Mouse (Mus musculus) liver, embryonic 14.5 days (tissue): Measurements from ENCODE around the gene Ccdc170. TPM values are rescaled to one million over a fixed set of nuclear protein-coding genes. Genes with fewer than 3 reads are reported as not detected.

Experiments used
- ATAC-seq: fragments of 200-750 bp; cut with Nextera tagmentation; 2 replicates; pipeline ENCODE4 v1.8.0; 2017; ENCODE audit warnings: moderate number of reproducible peaks, mild to moderate bottlenecking, moderate library complexity; ENCODE audit not compliant: insufficient read depth
- DNase-seq, 3 experiments: peaks; one replicate each; pipeline ENCODE4 v3.0.0-alpha.2; 2012 to 2013; ENCODE audit warnings: low read depth in 3 of 3, low spot score in 3 of 3
- H3K27ac ChIP-seq: fragments of 300-500 bp; sonication (generic); 2 replicates; pipeline ENCODE4 v1.5.1; 2014; ENCODE audit warnings: moderate library complexity, mild to moderate bottlenecking, control low read depth, inconsistent platforms
- H3K27me3 ChIP-seq: fragments of 300-500 bp; sonication (generic); 2 replicates; pipeline ENCODE4 v1.6.1; 2014; ENCODE audit warnings: mild to moderate bottlenecking, low read length, moderate library complexity; ENCODE audit not compliant: control insufficient read depth, insufficient read depth
- H3K36me3 ChIP-seq: fragments of 300-500 bp; sonication (generic); replicated peaks from 2 replicates; pipeline ENCODE4 v1.6.1; 2014; ENCODE audit warnings: low read depth; ENCODE audit not compliant: control insufficient read depth, insufficient read depth
- H3K4me1 ChIP-seq, 2 experiments: fragments of 200-500 bp in 1 of 2; fragments of 300-500 bp in 1 of 2; sonication (generic) in 1 of 2; replicated peaks; 2 replicates each; pipeline ENCODE4 v1.6.1; 2012 to 2014; ENCODE audit warnings: antibody characterized with exemption in 1 of 2, inconsistent platforms in 1 of 2, low read length in 1 of 2; ENCODE audit not compliant: control insufficient read depth in 2 of 2, insufficient read depth in 2 of 2
- H3K4me2 ChIP-seq: fragments of 300-500 bp; sonication (generic); 2 replicates; pipeline ENCODE4 v1.6.1; 2014; ENCODE audit warnings: low read depth, mild to moderate bottlenecking, control low read depth, moderate library complexity
- H3K4me3 ChIP-seq, 2 experiments: fragments of 200-500 bp in 1 of 2; fragments of 300-500 bp in 1 of 2; sonication (generic) in 1 of 2; 2 replicates each; pipeline ENCODE4 v1.5.1; 2012 to 2014; ENCODE audit warnings: low read depth in 2 of 2, low read length in 2 of 2, mild to moderate bottlenecking in 2 of 2, control low read depth in 1 of 2, inconsistent platforms in 1 of 2, moderate library complexity in 1 of 2; ENCODE audit not compliant: insufficient read depth in 1 of 2
- H3K9ac ChIP-seq: fragments of 300-500 bp; sonication (generic); replicated peaks from 2 replicates; pipeline ENCODE4 v1.6.1; 2014; ENCODE audit warnings: mild to moderate bottlenecking, control low read depth, moderate library complexity
- H3K9me3 ChIP-seq: fragments of 300-500 bp; sonication (generic); 2 replicates; pipeline ENCODE4 v1.6.1; 2016; ENCODE audit warnings: low read length, mixed read lengths; ENCODE audit not compliant: control insufficient read depth
- CTCF ChIP-seq: IDR thresholded peaks from 2 replicates; pipeline ENCODE4 v1.5.1; 2016; ENCODE audit warnings: antibody characterized with exemption, low read depth, control low read depth
- EP300 ChIP-seq: IDR thresholded peaks from 2 replicates; pipeline ENCODE4 v1.6.1; 2016; ENCODE audit warnings: antibody characterized with exemption, low read depth
- WGBS: fragments of 180-500 bp; shearing (Covaris S2); extraction: QIAGEN DNeasy Blood & Tissue Kit; methylation state at CpG from one replicate; pipeline ENCODE4 v1.1.7; 2014; ENCODE audit not compliant: insufficient replicate concordance; 5-methylcytosine and 5-hydroxymethylcytosine counted together
- polyA plus RNA-seq, 2 experiments: library from polyadenylated mRNA; depleted of rRNA in 1 of 2; stranded (reverse) in 1 of 2; unstranded in 1 of 2; fragments of >200 nt; fragmentation: Nextera tagmentation in 1 of 2; extraction: Ambion mirVana in 1 of 2; gene quantifications; 2 replicates each; pipeline versions ENCODE4 v1.2.1 to v1.2.3; 2012 to 2014

Ccdc170 gene
- polyA plus RNA-seq, 2 experiments, result not detected

DNA sequence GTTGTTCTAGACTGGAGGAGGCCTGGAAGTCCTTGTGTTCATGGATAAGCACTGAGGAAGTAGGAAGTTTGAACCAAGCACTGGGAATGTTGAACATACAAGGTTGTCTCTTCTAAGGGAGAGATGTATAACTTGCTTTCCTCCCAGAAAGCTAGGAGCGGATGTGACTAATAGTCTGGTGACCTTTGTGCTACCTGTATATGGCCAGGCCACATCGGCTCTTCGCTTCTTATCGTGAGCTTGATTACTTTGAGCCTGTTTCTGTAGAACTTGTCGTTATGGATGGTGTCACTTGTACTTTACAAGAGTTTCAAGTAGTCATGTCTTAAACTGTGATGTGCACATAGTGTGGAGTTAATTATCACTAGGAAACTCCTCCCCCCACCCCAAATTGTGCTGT is 5.7 kb upstream of the Ccdc170 start:
- Histone ChIP-seq H3K27me3 (no peaks in the 10 kb centered on the region), H3K27ac (no peak overlapping the region), H3K4me3 (no peak overlapping the region), H3K4me1 (no peaks in the 10 kb centered on the region), H3K36me3 (no peaks in the 10 kb centered on the region), H3K9me3 (no peaks in the 10 kb centered on the region), H3K9ac (no peak overlapping the region), H3K4me2 (no peak overlapping the region)
- 81% methylated on average over 5 of the region's 5 CpGs for WGBS
- ATAC-seq (no peak), DNase-seq (no peak)
- TF ChIP-seq EP300, result no peak
- no peak for TF ChIP-seq CTCF

DNA sequence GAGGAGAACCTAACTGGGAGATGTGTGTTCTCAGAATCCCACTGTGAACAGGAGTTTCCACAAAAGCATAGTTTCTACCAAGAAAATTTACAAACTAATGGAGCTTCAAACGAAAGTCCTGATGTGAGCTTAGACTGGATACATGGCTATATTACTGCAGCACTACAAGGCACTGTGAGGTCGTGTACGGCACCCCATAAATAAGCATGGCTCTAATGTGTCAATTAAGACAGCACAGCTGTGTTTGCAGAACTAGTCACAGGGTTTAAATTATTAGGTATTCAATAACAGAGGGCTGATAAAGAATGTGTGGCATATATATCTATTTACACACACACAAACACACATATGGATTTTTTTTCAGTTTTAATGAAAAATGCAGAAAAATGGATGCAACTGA is 1.4 kb upstream of the Ccdc170 start:
- 66% methylated on average over 3 of the region's 3 CpGs for WGBS
- TF ChIP-seq CTCF, result no peak
- no peak for TF ChIP-seq EP300
- ATAC-seq, result no peak
- H3K4me3 ChIP-seq, result no peak overlapping the region
- H3K27ac ChIP-seq, result no peak overlapping the region
- no peaks in the 10 kb centered on the region for H3K9me3 ChIP-seq
- no peaks in the 10 kb centered on the region for H3K27me3 ChIP-seq
- H3K4me2 ChIP-seq, result no peak overlapping the region
- no peak overlapping the region for H3K9ac ChIP-seq
- H3K36me3 ChIP-seq, result no peaks in the 10 kb centered on the region
- no peak for DNase-seq
- no peaks in the 10 kb centered on the region for H3K4me1 ChIP-seq

DNA sequence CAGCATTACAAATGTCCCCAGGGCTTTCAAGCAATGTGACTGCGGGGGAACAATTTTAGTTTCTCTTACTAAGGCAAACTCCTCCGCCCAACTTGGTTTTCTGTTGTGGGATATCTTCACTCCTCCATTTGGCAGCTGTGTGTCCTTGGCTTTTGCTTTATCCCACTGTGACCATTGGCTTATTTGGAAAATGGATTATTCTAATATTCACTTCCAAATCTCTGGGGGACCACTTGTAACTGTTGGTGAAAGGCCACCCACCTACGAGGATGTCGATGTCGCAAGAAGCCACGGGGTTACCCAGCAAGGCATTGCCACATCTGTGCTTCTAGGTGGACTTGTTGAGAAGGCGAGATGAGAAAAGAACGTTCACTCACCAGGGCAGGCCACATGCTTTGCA is 607 bp upstream of the Ccdc170 start:
- Histone ChIP-seq H3K4me3 (no peak overlapping the region), H3K9me3 (no peaks in the 10 kb centered on the region), H3K4me2 (no peak overlapping the region), H3K4me1 (no peaks in the 10 kb centered on the region), H3K27me3 (no peaks in the 10 kb centered on the region), H3K9ac (no peak overlapping the region), H3K36me3 (no peaks in the 10 kb centered on the region), H3K27ac (no peak overlapping the region)
- no peak for ATAC-seq
- no peak for DNase-seq
- TF ChIP-seq EP300, result no peak
- TF ChIP-seq CTCF, result no peak
- WGBS, result 60% methylated on average over 8 of the region's 8 CpGs

DNA sequence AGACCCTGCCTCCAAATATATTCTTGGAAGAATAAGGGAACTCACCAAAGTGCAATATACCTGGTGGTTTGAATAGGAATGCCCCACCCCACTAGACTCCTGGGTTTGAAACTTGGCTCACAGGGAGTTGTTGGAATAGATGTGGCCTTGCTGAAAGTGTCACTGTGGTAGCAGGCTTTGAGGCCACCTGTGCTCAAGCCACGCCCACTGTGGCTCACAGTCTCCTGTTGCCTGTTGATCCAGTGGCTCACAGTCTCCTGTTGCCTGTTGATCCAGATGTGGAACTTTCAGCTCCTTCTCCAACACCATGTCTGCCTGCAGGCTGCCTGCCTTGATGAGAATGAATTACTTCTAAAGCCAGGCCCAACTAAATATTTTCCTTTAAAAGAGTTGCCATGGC is 1.5 kb downstream of the Ccdc170 start:
- ATAC-seq (no peak), DNase-seq (no peak)
- Histone ChIP-seq H3K27ac (no peak overlapping the region), H3K36me3 (no peaks in the 10 kb centered on the region), H3K4me3 (no peak overlapping the region), H3K9me3 (no peaks in the 10 kb centered on the region), H3K9ac (no peak overlapping the region), H3K27me3 (no peaks in the 10 kb centered on the region), H3K4me2 (no peak overlapping the region), H3K4me1 (no peaks in the 10 kb centered on the region)
- TF ChIP-seq CTCF (no peak), EP300 (no peak)
- WGBS, result 56% methylated on average over 1 of the region's 1 CpGs

DNA sequence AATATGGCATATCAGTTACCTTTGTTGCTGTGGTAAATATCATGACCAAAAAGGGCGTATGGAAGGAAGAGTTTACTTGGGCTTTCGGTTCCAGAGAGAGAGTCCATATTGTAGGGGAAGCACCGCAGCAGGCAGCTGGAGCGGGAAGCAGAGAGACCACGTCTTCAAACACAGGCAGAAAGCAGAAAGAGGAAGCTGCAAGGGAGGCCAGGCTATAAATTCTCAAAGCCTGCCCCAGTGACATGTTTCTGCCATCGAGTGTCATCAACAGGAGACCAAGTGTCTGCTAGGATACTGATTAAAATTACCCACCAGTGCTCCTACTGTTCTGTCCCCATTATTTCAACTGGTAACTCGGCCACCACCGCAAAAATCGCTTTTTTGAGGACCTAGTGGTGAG is 2.7 kb downstream of the Ccdc170 start:
- DNase-seq, result no peak
- Histone ChIP-seq H3K27ac (no peak overlapping the region), H3K9ac (no peak overlapping the region), H3K4me3 (no peak overlapping the region), H3K4me2 (no peak overlapping the region), H3K36me3 (no peaks in the 10 kb centered on the region), H3K9me3 (no peaks in the 10 kb centered on the region), H3K27me3 (no peaks in the 10 kb centered on the region), H3K4me1 (peaks cover 0 to under 1% of the 10 kb centered on the region in 2 experiments; a peak in 2 of 4 replicates)
- ATAC-seq, result no peak
- TF ChIP-seq CTCF, result no peak
- TF ChIP-seq EP300, result no peak
- 44% methylated on average over 9 of the region's 9 CpGs for WGBS
